Mouse (Mus musculus) MEL (cell line): ENCODE results near the gene Chd1l. TPM values are rescaled to one million over a fixed set of nuclear protein-coding genes. Genes with fewer than 3 reads are reported as not detected.

Source experiments
- DNase-seq: peaks from one replicate; pipeline ENCODE4 v3.0.0; 2011; ENCODE audit warnings: low read depth, low spot score
- H3K27ac ChIP-seq: 2 replicates; pipeline ENCODE4 v1.5.1; 2012; ENCODE audit warnings: low read depth, mild to moderate bottlenecking, control low read depth, low read length, moderate library complexity; ENCODE audit not compliant: control insufficient read depth
- H3K27me3 ChIP-seq, 2 experiments: fragments of 150-350 bp in 1 of 2; sonication (generic) in 1 of 2; 2 replicates each; pipeline ENCODE4 v1.6.1; 2012; ENCODE audit warnings: low read length in 2 of 2, mild to moderate bottlenecking in 2 of 2, improper control_type of control experiment in 1 of 2, moderate library complexity in 1 of 2; ENCODE audit not compliant: insufficient read depth in 2 of 2, control insufficient read depth in 1 of 2
- H3K36me3 ChIP-seq, 2 experiments: 2 replicates each; pipeline ENCODE4 v1.6.1; 2012 to 2014; ENCODE audit warnings: low read length in 2 of 2, improper control_type of control experiment in 1 of 2, inconsistent platforms in 1 of 2, mild to moderate bottlenecking in 1 of 2; ENCODE audit not compliant: insufficient read depth in 2 of 2, control insufficient read depth in 1 of 2
- H3K4me1 ChIP-seq, 2 experiments: fragments of 150-350 bp in 1 of 2; sonication (generic) in 1 of 2; 2 replicates each; pipeline ENCODE4 v1.6.1; 2012; ENCODE audit warnings: low read length in 2 of 2, improper control_type of control experiment in 1 of 2, mild to moderate bottlenecking in 1 of 2; ENCODE audit not compliant: insufficient read depth in 2 of 2, control insufficient read depth in 1 of 2
- H3K4me3 ChIP-seq, 2 experiments: fragments of 150-350 bp in 1 of 2; sonication (generic) in 1 of 2; 2 replicates each; pipeline ENCODE4 v1.5.1; 2012; ENCODE audit warnings: low read depth in 2 of 2, low read length in 2 of 2, mild to moderate bottlenecking in 2 of 2, moderate library complexity in 2 of 2, control low read depth in 1 of 2, improper control_type of control experiment in 1 of 2; ENCODE audit not compliant: control insufficient read depth in 1 of 2, insufficient read depth in 1 of 2
- H3K79me2 ChIP-seq: 2 replicates; pipeline ENCODE4 v1.6.1; 2012; ENCODE audit warnings: mild to moderate bottlenecking, low read length, moderate library complexity; ENCODE audit not compliant: control insufficient read depth, poor library complexity, insufficient read depth
- H3K9ac ChIP-seq: 2 replicates; pipeline ENCODE4 v1.6.1; 2012; ENCODE audit warnings: low read depth, mild to moderate bottlenecking, control low read depth, low read length, moderate library complexity; ENCODE audit not compliant: control insufficient read depth, poor library complexity, severe bottlenecking
- H3K9me3 ChIP-seq: fragments of 150-350 bp; sonication (generic); replicated peaks from 2 replicates; pipeline ENCODE4 v1.6.1; 2012; ENCODE audit warnings: mild to moderate bottlenecking, low read length, improper control_type of control experiment, moderate library complexity; ENCODE audit not compliant: insufficient read depth
- BHLHE40 ChIP-seq: IDR thresholded peaks from 2 replicates; pipeline ENCODE4 v1.6.1; 2012; ENCODE audit warnings: low read depth, mild to moderate bottlenecking, inconsistent platforms, low read length, improper control_type of control experiment, borderline replicate concordance
- CHD1 ChIP-seq: IDR thresholded peaks from 2 replicates; pipeline ENCODE4 v1.6.1; 2012; ENCODE audit warnings: low read depth, mild to moderate bottlenecking, inconsistent platforms, low read length, improper control_type of control experiment
- CHD2 ChIP-seq: IDR thresholded peaks from 2 replicates; pipeline ENCODE4 v1.6.1; 2011; ENCODE audit warnings: low read length, improper control_type of control experiment
- CTCF ChIP-seq, 3 experiments: IDR thresholded peaks in 2 of 3; conservative IDR thresholded peaks in 1 of 3; 2 replicates each; pipeline ENCODE4 v1.5.1; 2011 to 2012; ENCODE audit warnings: low read length in 3 of 3, low read depth in 2 of 3, mild to moderate bottlenecking in 2 of 3, improper control_type of control experiment in 1 of 3, inconsistent platforms in 1 of 3, mixed read lengths in 1 of 3, moderate library complexity in 1 of 3; ENCODE audit not compliant: control insufficient read depth in 1 of 3, insufficient read depth in 1 of 3, poor library complexity in 1 of 3, severe bottlenecking in 1 of 3
- E2F4 ChIP-seq: IDR thresholded peaks from 2 replicates; pipeline ENCODE4 v1.6.1; 2011; ENCODE audit warnings: low read depth, low read length, improper control_type of control experiment, borderline replicate concordance
- ELF1 ChIP-seq: IDR thresholded peaks from 2 replicates; pipeline ENCODE4 v1.6.1; 2014; ENCODE audit warnings: low read depth, mild to moderate bottlenecking, inconsistent platforms, low read length, improper control_type of control experiment, moderate library complexity
- EP300 ChIP-seq, 2 experiments: IDR thresholded peaks; 2 replicates each; pipeline ENCODE4 v1.6.1; 2011; ENCODE audit warnings: improper control_type of control experiment in 2 of 2, low read length in 2 of 2, low read depth in 1 of 2, mild to moderate bottlenecking in 1 of 2
- ETS1 ChIP-seq: IDR thresholded peaks from 2 replicates; pipeline ENCODE4 v1.6.1; 2012; ENCODE audit warnings: low read depth, mild to moderate bottlenecking, inconsistent platforms, low read length, improper control_type of control experiment, moderate library complexity
- GATA1 ChIP-seq: IDR thresholded peaks from 2 replicates; pipeline ENCODE4 v1.6.1; 2011; ENCODE audit warnings: low read depth, low read length, improper control_type of control experiment
- MAFK ChIP-seq: IDR thresholded peaks from 2 replicates; pipeline ENCODE4 v1.6.1; 2011; ENCODE audit warnings: low read depth, mild to moderate bottlenecking, low read length, improper control_type of control experiment, borderline replicate concordance
- MAX ChIP-seq: IDR thresholded peaks from 2 replicates; pipeline ENCODE4 v1.6.1; 2011; ENCODE audit warnings: low read length, improper control_type of control experiment
- MYB ChIP-seq: IDR thresholded peaks from 2 replicates; pipeline ENCODE4 v1.6.1; 2011; ENCODE audit warnings: mild to moderate bottlenecking, low read depth, low read length, improper control_type of control experiment
- POLR2A ChIP-seq, 2 experiments: IDR thresholded peaks; 2 replicates each; pipeline ENCODE4 v1.6.1; 2011 to 2012; ENCODE audit warnings: low read length in 2 of 2, mild to moderate bottlenecking in 2 of 2, control low read depth in 1 of 2, improper control_type of control experiment in 1 of 2, low read depth in 1 of 2, moderate library complexity in 1 of 2; ENCODE audit not compliant: control insufficient read depth in 1 of 2, insufficient read depth in 1 of 2, poor library complexity in 1 of 2
- POLR2AphosphoS2 ChIP-seq: IDR thresholded peaks from 2 replicates; pipeline ENCODE4 v1.6.1; 2011; ENCODE audit warnings: low read length, improper control_type of control experiment
- POLR2AphosphoS5 ChIP-seq: IDR thresholded peaks from 2 replicates; pipeline ENCODE4 v1.6.1; 2012; ENCODE audit warnings: low read depth, borderline replicate concordance, mild to moderate bottlenecking, inconsistent platforms, low read length, moderate library complexity, mixed read lengths
- RAD21 ChIP-seq: IDR thresholded peaks from 2 replicates; pipeline ENCODE4 v1.6.1; 2011; ENCODE audit warnings: mild to moderate bottlenecking, low read depth, low read length, improper control_type of control experiment
- RCOR1 ChIP-seq: IDR thresholded peaks from 2 replicates; pipeline ENCODE4 v1.6.1; 2012; ENCODE audit warnings: low read depth, mild to moderate bottlenecking, inconsistent platforms, low read length, improper control_type of control experiment
- SMC3 ChIP-seq: IDR thresholded peaks from 2 replicates; pipeline ENCODE4 v1.6.1; 2011; ENCODE audit warnings: low read depth, low read length, improper control_type of control experiment
- TAL1 ChIP-seq: IDR thresholded peaks from 2 replicates; pipeline ENCODE4 v1.6.1; 2012; ENCODE audit warnings: mild to moderate bottlenecking, inconsistent platforms, low read length, moderate library complexity, mixed read lengths
- TBP ChIP-seq: IDR thresholded peaks from 2 replicates; pipeline ENCODE4 v1.8.0; 2011; ENCODE audit warnings: low read depth, low read length, improper control_type of control experiment
- TCF12 ChIP-seq: IDR thresholded peaks from 2 replicates; pipeline ENCODE4 v1.6.1; 2014; ENCODE audit warnings: low read depth, mild to moderate bottlenecking, inconsistent platforms, low read length, improper control_type of control experiment, moderate library complexity
- UBTF ChIP-seq: IDR thresholded peaks from 2 replicates; pipeline ENCODE4 v1.6.1; 2012; ENCODE audit warnings: low read depth, mild to moderate bottlenecking, inconsistent platforms, low read length, improper control_type of control experiment, moderate library complexity, borderline replicate concordance; ENCODE audit not compliant: insufficient read depth
- USF1 ChIP-seq: IDR thresholded peaks from 2 replicates; pipeline ENCODE4 v1.6.1; 2014; ENCODE audit warnings: low read depth, mild to moderate bottlenecking, inconsistent platforms, low read length, improper control_type of control experiment, moderate library complexity
- ZC3H11A ChIP-seq: IDR thresholded peaks from 2 replicates; pipeline ENCODE4 v1.6.1; 2012; ENCODE audit warnings: low read depth, mild to moderate bottlenecking, inconsistent platforms, low read length, improper control_type of control experiment
- ZKSCAN1 ChIP-seq: IDR thresholded peaks from 2 replicates; pipeline ENCODE4 v1.6.1; 2012; ENCODE audit warnings: low read depth, mild to moderate bottlenecking, inconsistent platforms, low read length, improper control_type of control experiment, moderate library complexity
- ZMIZ1 ChIP-seq: IDR thresholded peaks from 2 replicates; pipeline ENCODE4 v1.6.1; 2012; ENCODE audit warnings: low read depth, mild to moderate bottlenecking, inconsistent platforms, low read length, improper control_type of control experiment, moderate library complexity
- ZNF384 ChIP-seq: IDR thresholded peaks from 2 replicates; pipeline ENCODE4 v1.6.1; 2012; ENCODE audit warnings: low read depth, mild to moderate bottlenecking, inconsistent platforms, low read length, improper control_type of control experiment
- polyA plus RNA-seq, 2 experiments: library from polyadenylated mRNA; stranded (reverse) in 1 of 2; unstranded in 1 of 2; fragments of >175 nt in 1 of 2; fragments of >200 nt in 1 of 2; gene quantifications; 2 replicates each; pipeline versions ENCODE4 v1.2.1 to v1.2.4; 2012; ENCODE audit warnings: low replicate concordance in 2 of 2, low read depth in 1 of 2; ENCODE audit not compliant: insufficient read length in 2 of 2, insufficient read depth in 1 of 2, missing spikeins in 1 of 2
- total RNA-seq: library from RNA; depleted of rRNA; stranded (reverse); fragments of 300-350 nt; gene quantifications from 2 replicates; pipeline ENCODE4 v1.2.3, GENCODE M21; 2012

Gene Chd1l
- total and polyA plus RNA-seq, 3 experiments, result 59.1 to 70.5 TPM; not detected in 1

DNA sequence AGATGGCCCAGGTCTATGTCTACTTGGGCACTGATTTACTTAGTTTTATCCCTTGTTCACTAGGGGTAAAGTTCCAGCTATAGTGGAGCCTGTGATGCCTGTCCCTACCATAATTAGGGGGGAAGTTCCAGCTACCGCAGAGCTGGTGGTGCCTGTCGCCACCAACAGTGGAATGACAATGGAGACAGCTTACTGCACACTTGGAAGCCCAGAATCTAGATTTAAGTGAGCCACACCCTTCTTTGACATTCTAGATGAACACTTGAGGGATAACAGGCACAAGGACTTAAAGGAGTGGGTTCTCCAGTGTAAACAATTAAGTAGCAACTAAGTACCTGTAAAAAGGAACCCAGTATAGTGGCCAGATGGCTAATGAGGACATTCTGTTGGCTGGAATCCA lies 73.0 kb downstream of the Chd1l start:
- Histone ChIP-seq H3K79me2 (no peaks in the 10 kb centered on the region), H3K4me1 (no peaks in the 10 kb centered on the region), H3K27ac (no peak overlapping the region), H3K9ac (no peak overlapping the region), H3K4me3 (no peak overlapping the region), H3K36me3 (no peaks in the 10 kb centered on the region), H3K9me3 (no peaks in the 10 kb centered on the region), H3K27me3 (peaks cover 5 to 6% of the 10 kb centered on the region in 2 experiments)
- TF ChIP-seq CHD1 (no peak), CHD2 (no peak), GATA1 (no peak), POLR2AphosphoS2 (no peak)
- DNase-seq, result no peak

DNA sequence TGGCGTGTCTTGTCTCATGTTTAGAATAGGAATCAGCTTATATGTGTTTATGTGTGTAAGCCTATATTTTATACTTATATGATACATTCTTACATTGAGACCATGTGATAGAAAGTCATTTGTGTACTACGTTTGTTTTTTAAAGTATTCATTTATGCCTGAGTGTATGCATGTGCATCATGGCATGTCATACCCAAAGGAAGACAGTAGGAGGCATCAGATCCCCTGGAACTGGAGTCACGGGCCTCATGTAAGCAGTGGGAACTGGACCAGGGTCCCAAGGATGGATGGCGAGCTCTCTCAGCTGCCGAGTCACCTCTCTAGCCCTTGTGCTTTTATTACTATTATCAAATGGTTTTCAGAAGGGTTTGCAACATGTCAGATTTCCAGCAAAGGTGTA lies 74.3 kb downstream of the Chd1l start:
- TF ChIP-seq SMC3, result peak; percentile 31
- no peak for TF ChIP-seq EP300 (IDR thresholded peaks at IDR 0.05; ENCODE audit: low read depth in 1 of 2, low read length in 2 of 2)
- TF ChIP-seq POLR2A (IDR thresholded peaks at IDR 0.05; ENCODE audit: control insufficient read depth in 1 of 2, insufficient read depth in 1 of 2, low read depth in 1 of 2, low read length in 2 of 2, poor library complexity in 1 of 2), result no peak
- TF ChIP-seq ZNF384, result no peak
- no peak for TF ChIP-seq TBP
- peak; percentile 25 for TF ChIP-seq RAD21
- peak; percentile 13 to 41 (median 36); a peak in 4 of 6 replicates for TF ChIP-seq CTCF (IDR thresholded peaks at IDR 0.05 in 2 of 3, conservative IDR thresholded peaks at IDR 0.05 in 1 of 3; ENCODE audit: control insufficient read depth in 1 of 3, insufficient read depth in 1 of 3, low read depth in 2 of 3, low read length in 3 of 3, poor library complexity in 1 of 3, severe bottlenecking in 1 of 3)
- no peak for TF ChIP-seq ZKSCAN1
- no peak for TF ChIP-seq MYB
- TF ChIP-seq ETS1, result no peak
- TF ChIP-seq BHLHE40, result no peak
- no peak for TF ChIP-seq MAFK
- H3K79me2 ChIP-seq, result no peaks in the 10 kb centered on the region
- no peak overlapping the region for H3K4me3 ChIP-seq
- peak; percentile 27 for DNase-seq
- H3K36me3 ChIP-seq, result no peaks in the 10 kb centered on the region
- H3K27ac ChIP-seq, result no peak overlapping the region
- no peaks in the 10 kb centered on the region for H3K9me3 ChIP-seq
- no peaks in the 10 kb centered on the region for H3K4me1 ChIP-seq
- H3K27me3 ChIP-seq, result peaks cover 9% of the 10 kb centered on the region in 2 experiments
- no peak overlapping the region for H3K9ac ChIP-seq

DNA sequence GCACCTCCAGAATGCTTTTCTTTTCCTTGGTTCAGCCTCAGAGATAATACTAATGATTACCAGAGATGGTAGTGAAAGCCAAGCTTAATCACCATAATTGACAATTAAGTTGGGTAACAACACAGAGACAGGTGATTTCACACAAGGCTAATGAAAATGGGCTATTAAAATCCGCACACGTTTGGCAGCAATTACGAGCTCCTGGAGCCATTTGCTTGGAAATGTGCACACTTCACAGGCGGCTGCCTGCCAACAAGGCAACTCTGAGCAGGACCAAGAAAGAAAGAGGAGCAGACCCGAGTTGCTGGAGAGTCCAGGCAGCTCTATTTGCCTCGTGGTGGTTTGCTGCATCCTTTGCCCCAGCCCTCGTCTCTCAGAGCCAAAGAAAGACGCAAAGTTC lies 84.5 kb downstream of the Chd1l start:
- Histone ChIP-seq H3K4me1 (no peaks in the 10 kb centered on the region), H3K27ac (no peak overlapping the region), H3K4me3 (no peak overlapping the region), H3K9me3 (no peaks in the 10 kb centered on the region), H3K9ac (no peak overlapping the region), H3K27me3 (peaks cover 2 to 9% of the 10 kb centered on the region in 2 experiments), H3K79me2 (no peaks in the 10 kb centered on the region), H3K36me3 (no peaks in the 10 kb centered on the region)
- TF ChIP-seq GATA1, result no peak
- TF ChIP-seq POLR2AphosphoS5, result no peak
- TF ChIP-seq MAX, result no peak
- no peak for TF ChIP-seq ZC3H11A
- no peak for TF ChIP-seq MYB
- no peak for TF ChIP-seq ZNF384
- no peak for TF ChIP-seq ELF1
- no peak for TF ChIP-seq RCOR1
- TF ChIP-seq TCF12, result no peak
- no peak for TF ChIP-seq POLR2AphosphoS2
- no peak for TF ChIP-seq CTCF (IDR thresholded peaks at IDR 0.05 in 2 of 3, conservative IDR thresholded peaks at IDR 0.05 in 1 of 3; ENCODE audit: control insufficient read depth in 1 of 3, insufficient read depth in 1 of 3, low read depth in 2 of 3, low read length in 3 of 3, poor library complexity in 1 of 3, severe bottlenecking in 1 of 3)
- TF ChIP-seq USF1, result no peak
- no peak for TF ChIP-seq MAFK
- no peak for TF ChIP-seq SMC3
- TF ChIP-seq UBTF, result no peak
- TF ChIP-seq ZMIZ1, result no peak
- no peak for TF ChIP-seq RAD21
- TF ChIP-seq E2F4, result no peak
- TF ChIP-seq TAL1, result no peak
- TF ChIP-seq TBP, result no peak
- no peak for DNase-seq
